Mouse (Mus musculus) ES-Bruce4 (cell line): ENCODE measurements at regions not wholly inside any gene's neighbourhood (a gene's known extent, or its start where the extent isn't known, plus 50 kb on each side); places are given as distances from the start of the nearest gene placed in this dataset.

Source experiments
- H3K27ac ChIP-seq: 2 replicates; pipeline ENCODE4 v1.5.1; 2012; ENCODE audit warnings: low read length, inconsistent platforms; ENCODE audit not compliant: insufficient read depth
- H3K27me3 ChIP-seq: 2 replicates; pipeline ENCODE4 v1.6.1; 2012; ENCODE audit warnings: mild to moderate bottlenecking, low read length, inconsistent platforms; ENCODE audit not compliant: control insufficient read depth, poor library complexity, insufficient read depth, severe bottlenecking
- H3K36me3 ChIP-seq: 2 replicates; pipeline ENCODE4 v1.6.1; 2012; ENCODE audit warnings: inconsistent platforms, mild to moderate bottlenecking, low read length, moderate library complexity; ENCODE audit not compliant: control insufficient read depth, poor library complexity, insufficient read depth, severe bottlenecking
- H3K4me1 ChIP-seq: one replicate; pipeline ENCODE4 v1.8.1; 2011; ENCODE audit warnings: low read length; ENCODE audit not compliant: control insufficient read depth, insufficient read depth
- H3K4me3 ChIP-seq: 2 replicates; pipeline ENCODE4 v1.5.1; 2011; ENCODE audit warnings: low read depth, mild to moderate bottlenecking, low read length
- H3K9ac ChIP-seq: 2 replicates; pipeline ENCODE4 v1.6.1; 2012; ENCODE audit warnings: low read depth, mild to moderate bottlenecking, inconsistent platforms; ENCODE audit not compliant: poor library complexity, severe bottlenecking
- H3K9me3 ChIP-seq: replicated peaks from 2 replicates; pipeline ENCODE4 v1.6.1; 2012; ENCODE audit warnings: mild to moderate bottlenecking, low read length, inconsistent platforms; ENCODE audit not compliant: control insufficient read depth, poor library complexity, insufficient read depth, severe bottlenecking
- CTCF ChIP-seq: IDR thresholded peaks from one replicate; pipeline ENCODE4 v1.8.1; 2011; ENCODE audit warnings: low read depth, low read length
- EP300 ChIP-seq: IDR thresholded peaks from 2 replicates; pipeline ENCODE4 v1.6.1; 2011; ENCODE audit warnings: low read depth, low read length; ENCODE audit not compliant: insufficient read depth
- POLR2A ChIP-seq: IDR thresholded peaks from one replicate; pipeline ENCODE4 v1.8.1; 2011; ENCODE audit warnings: low read length; ENCODE audit not compliant: insufficient read depth

GRCm38 (mm10) chr5:116963106-116963505 is 152.8 kb downstream of the Suds3 start:
- Histone ChIP-seq H3K27me3 (no peaks in the 10 kb centered on the region), H3K4me1 (peaks cover 2% of the 10 kb centered on the region), H3K9me3 (0 out of 2 replicates have a peak, but pooled peaks cover 2% of the 10 kb centered on the region), H3K36me3 (no peaks in the 10 kb centered on the region), H3K4me3 (no peak overlapping the region), H3K27ac (no peak overlapping the region), H3K9ac (no peak overlapping the region)
- no peak for TF ChIP-seq POLR2A
- TF ChIP-seq CTCF, result no peak
- no peak for TF ChIP-seq EP300

- Histone ChIP-seq H3K9ac (no peak overlapping the region), H3K27ac (no peak overlapping the region), H3K4me3 (no peak overlapping the region), H3K36me3 (no peaks in the 10 kb centered on the region), H3K27me3 (no peaks in the 10 kb centered on the region), H3K9me3 (0 out of 2 replicates have a peak, but pooled peaks cover 2% of the 10 kb centered on the region), H3K4me1 (peaks cover 2% of the 10 kb centered on the region)
- no peak for TF ChIP-seq POLR2A
These were observed 155.9 kb downstream of the Suds3 start for GRCm38 (mm10) chr5:116960041-116960440.

- TF ChIP-seq POLR2A (no peak), EP300 (no peak), CTCF (no peak)
- Histone ChIP-seq H3K9me3 (0 out of 2 replicates have a peak, but pooled peaks cover 2% of the 10 kb centered on the region), H3K4me3 (no peak overlapping the region), H3K36me3 (no peaks in the 10 kb centered on the region), H3K9ac (no peak overlapping the region), H3K27ac (no peak overlapping the region), H3K4me1 (peaks cover 2% of the 10 kb centered on the region), H3K27me3 (no peaks in the 10 kb centered on the region)
These were observed 157.8 kb downstream of the Suds3 start for GRCm38 (mm10) chr5:116958141-116958540.

GRCm38 (mm10) chr5:116956572-116956971 is 159.3 kb downstream of the Suds3 start:
- TF ChIP-seq POLR2A, result no peak
- no peak for TF ChIP-seq EP300
- no peak for TF ChIP-seq CTCF
- Histone ChIP-seq H3K9me3 (no peaks in the 10 kb centered on the region), H3K36me3 (no peaks in the 10 kb centered on the region), H3K4me3 (no peak overlapping the region), H3K27me3 (no peaks in the 10 kb centered on the region), H3K4me1 (peaks cover 2% of the 10 kb centered on the region), H3K27ac (no peak overlapping the region), H3K9ac (no peak overlapping the region)

- TF ChIP-seq POLR2A (no peak), EP300 (no peak), CTCF (no peak)
- Histone ChIP-seq H3K4me3 (no peak overlapping the region), H3K9ac (no peak overlapping the region), H3K36me3 (no peaks in the 10 kb centered on the region), H3K27me3 (no peaks in the 10 kb centered on the region), H3K27ac (no peak overlapping the region), H3K4me1 (peaks cover 2% of the 10 kb centered on the region), H3K9me3 (no peaks in the 10 kb centered on the region)
These were observed 165.5 kb downstream of the Suds3 start for GRCm38 (mm10) chr5:116950280-116950881.

GRCm38 (mm10) chr5:116934585-116934984 is 181.3 kb downstream of the Suds3 start:
- Histone ChIP-seq H3K9me3 (no peaks in the 10 kb centered on the region), H3K4me1 (no peaks in the 10 kb centered on the region), H3K27me3 (no peaks in the 10 kb centered on the region), H3K4me3 (no peak overlapping the region), H3K27ac (no peak overlapping the region), H3K36me3 (no peaks in the 10 kb centered on the region), H3K9ac (no peak overlapping the region)
- TF ChIP-seq EP300, result no peak
- no peak for TF ChIP-seq CTCF
- TF ChIP-seq POLR2A, result no peak
